Mouse (Mus musculus) left cerebral cortex, adult 9 months (tissue): Measurements from ENCODE around the gene Fkbp2.

Experiments used
- DNase-seq, 2 experiments: peaks; one replicate each; pipeline ENCODE4 v3.0.0; 2022; ENCODE audit warnings: low spot score in 2 of 2

Gene Fkbp2

DNA sequence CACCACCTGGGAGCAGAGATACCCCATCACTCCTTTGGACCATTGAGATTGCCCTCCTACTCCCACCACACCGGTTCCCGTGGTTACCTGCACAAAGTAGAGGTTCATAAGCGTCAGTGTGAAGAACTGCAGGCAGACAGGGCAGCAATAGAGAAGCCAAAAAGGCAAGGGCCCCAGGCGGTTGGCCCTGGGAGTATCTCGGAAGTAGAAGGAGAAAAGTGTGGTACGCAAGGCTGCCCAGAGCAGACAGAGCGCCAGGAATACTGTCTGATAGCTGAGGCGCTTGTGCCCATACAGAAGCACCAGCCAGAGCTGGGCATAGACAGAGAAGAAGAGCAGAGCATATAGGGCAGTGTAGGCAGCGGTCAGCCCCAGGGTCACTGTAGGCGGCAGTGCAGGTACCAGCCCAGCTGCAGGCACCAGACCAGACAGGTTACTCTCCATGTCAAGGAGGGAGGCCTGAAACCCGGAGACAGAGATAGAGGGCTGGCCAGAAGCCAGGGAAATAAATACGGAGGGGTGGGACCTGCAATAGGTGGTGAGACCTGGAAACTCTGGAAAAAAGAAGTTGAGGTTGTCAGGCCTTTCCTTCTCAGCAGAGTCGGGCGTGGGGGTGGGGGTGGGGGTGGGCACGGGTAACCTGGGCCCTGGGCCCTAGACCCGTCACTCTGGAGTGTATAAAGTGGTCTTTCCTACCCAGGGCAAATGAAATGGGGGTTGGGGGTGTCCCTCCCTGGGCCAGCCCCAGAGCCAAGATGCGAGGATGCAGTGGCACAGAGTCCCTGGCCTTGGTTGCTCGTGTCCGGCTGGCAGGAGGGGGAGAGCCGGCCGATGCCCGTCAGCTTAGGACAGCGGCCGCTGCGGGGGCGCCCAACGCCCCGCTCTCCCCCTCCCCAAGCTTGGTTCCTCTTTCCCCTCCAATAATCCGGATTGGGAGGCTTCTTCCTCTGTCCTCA lies 39.6 kb downstream of the Fkbp2 start:
- no peak for DNase-seq

DNA sequence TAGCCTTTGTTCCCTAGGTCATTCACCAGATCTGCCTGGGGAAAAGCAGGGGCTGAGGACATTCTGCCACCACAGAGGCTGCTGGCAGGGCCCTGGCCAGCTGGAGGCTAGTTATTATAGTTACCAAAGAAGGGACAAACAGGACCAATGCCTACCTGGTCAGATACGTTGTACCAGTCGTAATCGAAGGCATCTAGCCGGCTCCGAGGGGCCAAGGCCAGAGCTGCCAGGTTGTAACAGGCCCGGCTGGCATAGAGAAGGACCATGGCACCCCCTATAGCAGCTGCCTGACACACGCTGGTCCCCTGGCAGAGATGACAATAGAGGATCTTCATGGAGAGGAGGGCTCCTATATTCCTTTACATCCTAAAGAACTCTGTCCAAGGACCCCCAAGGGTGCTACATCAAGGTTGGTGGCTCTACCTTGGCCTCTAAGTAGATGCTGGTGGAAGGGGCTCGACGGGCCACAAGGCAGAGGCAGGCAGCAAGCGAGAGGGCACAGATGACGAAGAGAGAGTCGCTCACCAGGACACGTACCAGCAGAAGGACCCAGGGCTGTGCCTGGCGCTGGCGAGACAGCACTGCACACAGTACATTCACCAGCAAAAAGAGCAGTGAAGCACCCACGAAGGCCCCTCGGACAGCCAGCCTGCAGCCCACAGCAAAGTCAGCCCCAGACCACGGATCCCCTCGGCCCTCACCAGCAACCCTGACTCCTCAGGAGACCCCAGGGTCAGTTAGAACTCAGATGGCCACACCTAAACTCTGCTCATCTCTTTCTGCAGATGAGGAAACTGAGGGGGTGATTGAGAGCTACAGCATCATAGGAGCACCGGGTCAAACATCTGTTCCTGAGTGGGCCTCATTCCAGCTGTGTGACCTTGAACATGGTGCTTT lies 40.9 kb downstream of the Fkbp2 start:
- no peak for DNase-seq

DNA sequence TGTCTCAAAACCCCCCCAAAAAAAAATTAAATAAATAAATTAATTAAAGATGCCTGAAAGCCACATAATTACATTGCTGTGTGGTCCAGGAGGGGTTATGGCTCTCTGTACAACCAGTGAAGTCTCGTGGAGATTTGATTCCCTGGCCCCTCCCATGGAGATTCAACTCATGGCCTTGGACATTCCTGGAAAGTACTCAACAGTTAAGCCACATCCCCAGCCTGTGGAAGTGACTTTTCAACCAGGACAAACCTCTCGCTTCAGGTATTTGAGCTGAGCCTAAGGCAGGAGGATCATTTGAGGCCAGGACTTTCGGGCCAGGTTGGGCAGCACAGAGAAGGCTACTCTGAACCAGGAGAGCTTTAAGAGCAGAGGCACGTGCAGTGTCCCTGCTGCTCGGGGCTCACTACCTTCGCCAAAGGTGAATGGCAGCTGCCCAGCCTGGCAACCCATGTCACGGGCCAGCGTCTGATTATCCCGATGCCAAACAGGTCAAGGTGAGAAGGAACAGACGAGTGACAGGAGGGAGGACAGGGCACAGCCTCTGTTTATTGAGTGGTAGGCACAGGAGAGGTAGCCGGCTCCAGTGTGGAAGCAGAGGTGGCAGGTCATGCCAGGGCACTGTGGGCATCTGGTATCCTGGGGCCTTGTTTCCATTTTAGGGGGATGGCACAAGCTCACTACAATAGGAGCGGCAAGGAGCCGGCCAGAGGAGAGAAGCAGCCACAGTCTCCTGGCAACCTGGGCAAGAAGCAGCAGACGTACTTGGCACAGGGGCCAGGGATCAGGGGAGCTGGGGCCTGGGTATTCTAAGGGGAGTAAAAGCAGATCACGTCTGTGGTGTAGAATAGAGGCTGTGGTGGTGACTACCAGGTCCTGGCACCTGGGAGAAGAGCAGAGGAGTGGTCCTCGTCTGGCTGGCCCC lies 42.5 kb downstream of the Fkbp2 start:
- no peak for DNase-seq

DNA sequence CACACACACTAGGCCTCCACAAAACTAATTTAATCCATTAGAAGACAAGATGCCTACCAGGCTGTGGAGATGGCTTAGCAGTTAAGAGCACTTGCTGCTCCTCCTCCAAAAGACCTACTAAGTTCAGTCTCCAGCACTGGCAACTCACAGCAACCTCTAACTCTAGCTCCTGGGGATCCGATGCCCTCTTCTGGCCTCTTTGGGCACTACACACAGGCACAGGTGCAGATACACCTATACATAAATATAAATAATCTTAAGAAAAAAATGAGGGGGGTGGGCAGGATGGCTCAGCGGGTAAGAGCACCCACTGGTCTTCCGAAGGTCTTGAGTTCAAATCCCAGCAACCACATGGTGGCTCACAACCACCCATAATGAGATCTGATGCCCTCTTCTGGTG lies 44.0 kb downstream of the Fkbp2 start:
- DNase-seq: no peak

DNA sequence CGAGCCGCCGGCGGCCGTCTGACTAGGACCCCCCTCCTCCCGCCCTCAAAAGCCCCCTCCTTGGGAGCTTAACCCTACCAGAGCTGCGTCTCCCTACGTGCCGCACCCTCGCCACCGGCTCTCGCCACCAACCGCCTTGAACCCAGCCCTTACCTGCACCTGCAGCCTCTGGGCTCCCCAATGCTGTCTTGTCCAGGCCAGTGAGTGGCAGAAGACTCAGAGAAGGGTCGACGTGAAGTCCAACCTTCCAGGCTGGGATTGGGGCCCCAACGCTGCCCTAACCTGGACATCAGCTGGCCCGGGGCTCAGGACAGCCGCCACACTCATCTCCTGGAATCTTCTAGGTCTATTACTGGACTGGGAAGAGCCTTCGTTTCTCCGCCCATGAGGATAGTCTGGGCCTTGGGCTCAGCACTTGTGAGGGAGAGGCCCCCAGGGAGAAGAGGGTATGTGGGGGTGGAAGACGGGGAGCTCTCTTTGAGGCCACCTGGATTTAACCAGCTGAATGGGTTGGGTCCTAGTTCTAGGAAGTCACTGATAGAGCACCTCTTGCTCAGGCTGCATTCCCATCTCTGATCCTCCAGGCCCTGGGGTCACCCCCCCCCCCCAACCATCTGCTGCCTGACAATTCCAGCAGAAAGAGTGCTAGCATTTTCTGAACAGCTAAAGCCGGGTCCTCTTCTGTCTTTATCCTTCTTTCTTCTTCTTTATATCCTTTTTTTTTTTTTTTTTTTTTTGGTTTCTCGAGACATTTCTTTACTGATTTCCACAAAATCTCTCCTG lies 45.9 kb downstream of the Fkbp2 start, which contains the start of gene Kcnk4:
Kcnk4 (minus strand) TSS at position 321 of the 783 bp plus-strand sequence.
- DNase-seq: no peak

DNA sequence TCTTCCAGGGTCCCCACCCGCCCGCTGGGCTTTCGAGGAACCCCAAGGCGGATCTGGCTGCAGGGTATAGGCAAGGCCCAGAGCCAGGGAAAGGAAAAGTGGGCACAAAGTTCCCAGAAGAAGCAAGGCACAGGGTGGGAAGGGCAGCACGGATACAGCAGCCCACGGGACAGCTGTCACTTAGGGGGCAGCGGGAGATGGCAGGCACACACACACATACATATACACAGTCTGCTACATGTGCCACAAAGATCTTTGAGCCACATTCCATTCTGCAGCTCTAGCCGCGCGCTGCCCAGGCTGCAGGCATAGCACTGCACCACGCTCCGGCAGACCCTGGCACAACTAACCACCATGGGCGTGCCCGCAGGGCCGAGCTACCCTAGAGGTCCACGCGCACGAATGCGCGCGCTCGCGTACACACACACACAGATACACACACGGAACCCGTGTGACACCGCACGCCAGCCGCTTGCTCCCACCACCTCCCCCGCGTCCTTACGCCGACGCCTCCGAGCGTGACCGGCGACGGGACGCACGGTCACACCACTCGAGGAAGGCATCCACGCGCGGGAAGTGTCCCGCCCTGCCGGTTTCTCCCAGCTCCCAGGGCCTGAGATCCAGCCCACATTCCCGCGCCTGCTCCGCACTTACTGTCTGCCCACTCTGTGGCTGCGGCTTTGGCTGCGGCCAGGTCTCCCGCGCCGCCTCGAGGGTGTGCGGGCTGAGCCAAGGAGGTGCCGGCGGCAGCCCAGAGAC lies 46.7 kb downstream of the Fkbp2 start:
- DNase-seq: peak in 1 of 2 experiments; percentile 71

DNA sequence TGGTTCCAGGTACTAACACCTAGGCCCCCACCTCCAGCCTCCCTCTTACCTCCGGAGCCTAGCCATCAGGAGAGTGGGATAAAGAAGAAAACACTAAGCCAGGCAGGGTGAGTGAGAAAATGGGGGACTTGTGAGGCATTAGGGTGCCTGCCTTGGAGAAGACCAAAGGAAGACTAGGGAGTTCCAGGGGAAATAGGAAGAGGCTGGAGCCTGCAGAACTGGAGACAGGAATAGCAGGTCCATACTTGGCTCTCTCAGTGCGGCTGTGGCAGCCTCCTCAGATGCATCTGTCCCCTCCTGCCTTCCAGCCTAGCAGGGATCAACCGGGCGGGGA lies 47.2 kb downstream of the Fkbp2 start:
- DNase-seq: no peak

DNA sequence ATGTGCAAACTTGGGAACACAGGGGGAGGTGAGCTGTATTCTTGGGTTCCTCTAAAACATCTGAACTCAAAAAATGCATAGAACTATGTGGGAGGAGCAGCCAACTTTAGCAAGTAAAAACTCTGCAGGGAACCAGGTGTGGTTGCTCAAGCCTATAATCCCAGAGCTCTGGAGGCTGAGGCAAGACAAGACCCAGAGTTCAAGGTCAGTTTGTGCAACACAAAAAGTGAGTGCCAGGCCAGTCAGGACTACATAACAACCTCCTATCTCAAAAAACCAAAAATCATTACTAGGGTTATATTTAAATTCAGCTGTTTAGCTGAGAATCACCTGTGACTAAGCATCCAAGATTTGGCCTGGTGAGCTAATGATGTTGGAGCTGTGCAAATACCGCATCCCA lies 48.3 kb downstream of the Fkbp2 start:
- no peak for DNase-seq

DNA sequence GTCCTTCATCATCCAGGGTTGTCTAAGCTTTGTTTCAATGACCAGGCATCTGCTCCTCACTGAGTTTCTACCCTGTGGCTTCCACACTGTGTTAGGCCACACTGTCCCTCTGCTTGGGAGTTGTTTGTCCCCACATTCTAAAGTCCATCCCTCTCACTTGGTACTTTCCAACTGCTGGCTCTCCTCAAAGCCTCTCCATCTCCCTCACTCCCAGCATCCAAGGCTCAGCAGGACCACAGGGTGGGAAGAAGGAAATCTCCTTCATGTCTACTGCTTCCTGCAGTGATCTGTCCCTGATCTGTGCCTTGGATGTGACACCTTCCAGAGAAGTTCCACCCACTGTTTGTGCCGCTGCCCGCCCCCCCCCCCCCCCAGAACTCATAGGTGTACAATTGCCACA lies 49.3 kb downstream of the Fkbp2 start:
- DNase-seq: no peak

DNA sequence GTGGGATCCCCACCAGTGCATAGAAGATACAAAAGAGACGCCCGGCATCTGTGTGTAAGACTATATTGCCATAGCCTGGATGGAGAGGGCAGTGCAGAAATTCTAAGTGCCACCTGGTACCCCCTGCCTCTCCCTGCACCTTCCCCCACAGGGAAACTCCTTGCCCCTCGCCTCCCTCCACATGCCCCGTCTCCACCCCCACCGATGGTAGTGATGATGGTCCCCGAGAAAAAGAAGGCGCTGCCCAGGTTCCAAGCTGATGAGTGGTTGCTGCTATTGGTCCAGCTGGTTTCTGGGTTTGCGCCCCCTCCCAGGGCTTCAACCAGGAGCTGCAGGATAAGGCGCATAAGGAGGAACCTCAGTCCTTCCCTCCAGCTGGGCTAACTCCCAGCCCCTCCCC lies 52.2 kb downstream of the Fkbp2 start:
- no peak for DNase-seq
